Mouse (Mus musculus): ENCODE results near the gene Dscam. TPM values are rescaled to one million over a fixed set of nuclear protein-coding genes. Genes with fewer than 3 reads are reported as not detected.

Dscam gene
- polyA plus RNA-seq, 1 experiment: 0.13 TPM

DNA sequence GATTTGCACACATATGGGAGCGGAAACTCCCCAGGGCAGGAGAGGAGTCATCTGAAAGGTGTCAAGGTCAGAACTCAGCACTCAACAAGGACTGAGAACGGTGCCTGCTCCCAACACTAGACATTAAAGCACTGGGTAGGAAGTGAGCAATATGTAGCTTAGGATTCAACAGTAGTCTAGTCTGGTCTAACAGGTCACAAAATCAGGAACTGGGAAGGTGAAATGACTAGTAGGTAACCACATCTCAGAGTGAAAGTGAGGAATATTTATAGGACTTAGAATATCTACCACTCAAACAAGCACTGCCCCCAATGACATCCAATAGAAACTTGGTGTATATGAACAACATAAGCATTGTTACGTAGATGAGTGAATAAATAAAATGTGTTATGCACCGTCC, 515.0 kb downstream of the Dscam start:
- no peaks in the 10 kb centered on the region; the same call in 1 of the 2 replicates for H3K27me3 ChIP-seq (ENCODE audit: control insufficient read depth, insufficient read depth, low read length, poor library complexity, severe bottlenecking)
- TF ChIP-seq POLR2A (IDR thresholded peaks at IDR 0.05; ENCODE audit: insufficient read depth, low read length) (no peak), EP300 (IDR thresholded peaks at IDR 0.05; ENCODE audit: insufficient read depth, low read depth, low read length) (no peak), CTCF (IDR thresholded peaks at IDR 0.05; ENCODE audit: low read depth, low read length) (no peak)
- H3K9me3 ChIP-seq (replicated peaks; ENCODE audit: control insufficient read depth, insufficient read depth, low read length, poor library complexity, severe bottlenecking): no peaks in the 10 kb centered on the region
- H3K36me3 ChIP-seq (ENCODE audit: control insufficient read depth, insufficient read depth, low read length, poor library complexity, severe bottlenecking): no peaks in the 10 kb centered on the region
- H3K4me3 ChIP-seq (ENCODE audit: low read depth, low read length): no peak overlapping the region
- no peaks in the 10 kb centered on the region for H3K4me1 ChIP-seq (ENCODE audit: control insufficient read depth, insufficient read depth, low read length)
- H3K9ac ChIP-seq (ENCODE audit: low read depth, poor library complexity, severe bottlenecking): no peak overlapping the region
- no peak overlapping the region for H3K27ac ChIP-seq (ENCODE audit: insufficient read depth, low read length)

GRCm38 (mm10) chr16:96654054-96654453, 516.5 kb downstream of the Dscam start:
- H3K36me3 ChIP-seq (ENCODE audit: control insufficient read depth, insufficient read depth, low read length, poor library complexity, severe bottlenecking): no peaks in the 10 kb centered on the region
- no peaks in the 10 kb centered on the region for H3K4me1 ChIP-seq (ENCODE audit: control insufficient read depth, insufficient read depth, low read length)
- H3K4me3 ChIP-seq (ENCODE audit: low read depth, low read length): no peak overlapping the region
- TF ChIP-seq POLR2A (IDR thresholded peaks at IDR 0.05; ENCODE audit: insufficient read depth, low read length) (no peak), EP300 (IDR thresholded peaks at IDR 0.05; ENCODE audit: insufficient read depth, low read depth, low read length) (no peak), CTCF (IDR thresholded peaks at IDR 0.05; ENCODE audit: low read depth, low read length) (no peak)
- H3K9me3 ChIP-seq (replicated peaks; ENCODE audit: control insufficient read depth, insufficient read depth, low read length, poor library complexity, severe bottlenecking): no peaks in the 10 kb centered on the region
- H3K27ac ChIP-seq (ENCODE audit: insufficient read depth, low read length): no peak overlapping the region
- no peak overlapping the region for H3K9ac ChIP-seq (ENCODE audit: low read depth, poor library complexity, severe bottlenecking)
- no peaks in the 10 kb centered on the region; the same call in 1 of the 2 replicates for H3K27me3 ChIP-seq (ENCODE audit: control insufficient read depth, insufficient read depth, low read length, poor library complexity, severe bottlenecking)

DNA sequence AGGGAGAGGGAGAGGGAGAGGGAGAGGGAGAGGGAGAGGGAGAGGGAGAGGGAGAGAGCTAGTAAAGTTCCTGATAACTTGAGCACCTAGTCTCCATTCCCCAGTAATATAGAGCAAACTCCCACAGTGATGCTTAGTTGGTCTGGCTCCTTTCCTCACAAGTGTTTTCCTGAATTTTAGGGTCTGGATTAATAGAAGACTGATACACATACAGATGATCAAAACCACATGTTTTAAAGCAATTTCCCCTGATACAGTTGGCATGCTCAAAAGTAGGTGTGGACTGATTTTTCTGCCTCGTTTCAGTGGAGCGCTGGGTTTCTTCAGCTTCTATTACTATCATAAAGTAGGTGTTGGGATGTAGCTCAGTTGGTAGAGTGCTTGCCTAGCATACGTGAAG, 519.1 kb downstream of the Dscam start:
- Histone ChIP-seq H3K4me3 (ENCODE audit: low read depth, low read length) (no peak overlapping the region), H3K27me3 (ENCODE audit: control insufficient read depth, insufficient read depth, low read length, poor library complexity, severe bottlenecking) (no peaks in the 10 kb centered on the region; the same call in 1 of the 2 replicates), H3K9me3 (replicated peaks; ENCODE audit: control insufficient read depth, insufficient read depth, low read length, poor library complexity, severe bottlenecking) (no peaks in the 10 kb centered on the region), H3K27ac (ENCODE audit: insufficient read depth, low read length) (no peak overlapping the region), H3K4me1 (ENCODE audit: control insufficient read depth, insufficient read depth, low read length) (no peaks in the 10 kb centered on the region), H3K9ac (ENCODE audit: low read depth, poor library complexity, severe bottlenecking) (no peak overlapping the region), H3K36me3 (ENCODE audit: control insufficient read depth, insufficient read depth, low read length, poor library complexity, severe bottlenecking) (no peaks in the 10 kb centered on the region)
- TF ChIP-seq CTCF (IDR thresholded peaks at IDR 0.05; ENCODE audit: low read depth, low read length) (no peak), EP300 (IDR thresholded peaks at IDR 0.05; ENCODE audit: insufficient read depth, low read depth, low read length) (no peak), POLR2A (IDR thresholded peaks at IDR 0.05; ENCODE audit: insufficient read depth, low read length) (no peak)

DNA sequence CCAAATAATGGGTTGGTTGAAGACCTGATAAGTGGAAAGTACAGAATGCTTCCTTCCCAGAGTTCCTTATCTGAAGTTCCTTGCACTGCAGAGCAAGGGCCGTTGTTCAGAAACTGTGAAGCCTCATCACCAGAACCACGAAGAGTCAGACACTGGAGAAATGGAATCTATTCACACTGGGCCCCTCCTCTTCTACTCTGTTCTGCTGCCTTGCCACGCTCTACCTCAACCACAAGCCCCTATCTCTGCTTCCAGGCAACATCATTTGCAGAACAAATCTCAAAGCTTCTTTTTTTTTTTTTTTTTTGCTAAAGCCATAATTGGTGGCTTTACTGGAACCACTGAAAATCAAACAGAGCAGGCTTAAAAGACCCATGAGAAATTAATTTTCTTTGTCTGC, 530.5 kb downstream of the Dscam start:
- Histone ChIP-seq H3K36me3 (ENCODE audit: control insufficient read depth, insufficient read depth, low read length, poor library complexity, severe bottlenecking) (no peaks in the 10 kb centered on the region), H3K4me1 (ENCODE audit: control insufficient read depth, insufficient read depth, low read length) (no peaks in the 10 kb centered on the region), H3K27me3 (ENCODE audit: control insufficient read depth, insufficient read depth, low read length, poor library complexity, severe bottlenecking) (no peaks in the 10 kb centered on the region), H3K4me3 (ENCODE audit: low read depth, low read length) (no peak overlapping the region), H3K9ac (ENCODE audit: low read depth, poor library complexity, severe bottlenecking) (no peak overlapping the region), H3K9me3 (replicated peaks; ENCODE audit: control insufficient read depth, insufficient read depth, low read length, poor library complexity, severe bottlenecking) (0 out of 2 replicates have a peak, but pooled peaks cover 3% of the 10 kb centered on the region), H3K27ac (ENCODE audit: insufficient read depth, low read length) (no peak overlapping the region)
- TF ChIP-seq CTCF (IDR thresholded peaks at IDR 0.05; ENCODE audit: low read depth, low read length): no peak

DNA sequence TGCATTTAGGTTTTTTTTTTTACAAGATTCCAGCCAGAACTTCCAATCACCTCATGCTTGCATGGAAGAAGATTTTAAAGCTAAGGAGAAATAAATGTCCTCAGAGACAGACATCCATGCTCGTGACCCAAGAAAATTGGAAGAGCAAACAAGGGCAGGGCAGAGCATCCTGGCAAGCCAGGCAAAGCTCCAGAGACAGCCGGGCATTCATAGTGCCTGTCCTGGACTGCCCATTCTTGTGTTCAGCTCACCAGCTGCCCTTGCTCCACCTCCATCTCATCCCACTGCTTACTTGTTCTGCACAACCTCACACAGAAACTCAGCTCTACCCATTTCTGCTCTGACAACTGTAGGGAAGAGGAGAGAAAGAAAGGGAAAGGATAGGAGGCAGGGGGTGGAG, 534.6 kb downstream of the Dscam start:
- no peak overlapping the region for H3K27ac ChIP-seq (ENCODE audit: insufficient read depth, low read length)
- no peaks in the 10 kb centered on the region for H3K27me3 ChIP-seq (ENCODE audit: control insufficient read depth, insufficient read depth, low read length, poor library complexity, severe bottlenecking)
- no peaks in the 10 kb centered on the region for H3K36me3 ChIP-seq (ENCODE audit: control insufficient read depth, insufficient read depth, low read length, poor library complexity, severe bottlenecking)
- H3K4me1 ChIP-seq (ENCODE audit: control insufficient read depth, insufficient read depth, low read length): no peaks in the 10 kb centered on the region
- no peak overlapping the region for H3K9ac ChIP-seq (ENCODE audit: low read depth, poor library complexity, severe bottlenecking)
- H3K4me3 ChIP-seq (ENCODE audit: low read depth, low read length): no peak overlapping the region
- TF ChIP-seq CTCF (IDR thresholded peaks at IDR 0.05; ENCODE audit: low read depth, low read length): no peak
- no peak for TF ChIP-seq POLR2A (IDR thresholded peaks at IDR 0.05; ENCODE audit: insufficient read depth, low read length)
- TF ChIP-seq EP300 (IDR thresholded peaks at IDR 0.05; ENCODE audit: insufficient read depth, low read depth, low read length): no peak
- H3K9me3 ChIP-seq (replicated peaks; ENCODE audit: control insufficient read depth, insufficient read depth, low read length, poor library complexity, severe bottlenecking): no peaks in the 10 kb centered on the region

DNA sequence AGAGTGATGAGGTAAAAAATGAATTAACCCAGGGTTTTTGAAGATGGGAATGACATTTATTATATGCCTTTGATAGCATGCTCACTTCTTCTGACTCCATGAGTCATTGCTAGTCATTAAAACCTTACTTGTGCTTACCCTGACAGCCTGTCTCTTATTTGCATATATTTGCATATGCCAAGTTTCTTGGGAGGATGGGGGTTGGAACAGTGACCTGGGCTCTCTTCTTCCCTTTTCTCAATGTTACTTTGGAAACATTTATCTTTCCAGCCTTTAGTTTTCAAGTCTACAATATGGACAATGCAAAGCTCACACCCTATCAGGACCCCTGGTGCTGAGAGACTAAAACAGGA, 535.8 kb downstream of the Dscam start:
- Histone ChIP-seq H3K27me3 (ENCODE audit: control insufficient read depth, insufficient read depth, low read length, poor library complexity, severe bottlenecking) (no peaks in the 10 kb centered on the region), H3K4me3 (ENCODE audit: low read depth, low read length) (no peak overlapping the region), H3K9me3 (replicated peaks; ENCODE audit: control insufficient read depth, insufficient read depth, low read length, poor library complexity, severe bottlenecking) (no peaks in the 10 kb centered on the region), H3K4me1 (ENCODE audit: control insufficient read depth, insufficient read depth, low read length) (no peaks in the 10 kb centered on the region), H3K27ac (ENCODE audit: insufficient read depth, low read length) (no peak overlapping the region), H3K36me3 (ENCODE audit: control insufficient read depth, insufficient read depth, low read length, poor library complexity, severe bottlenecking) (no peaks in the 10 kb centered on the region), H3K9ac (ENCODE audit: low read depth, poor library complexity, severe bottlenecking) (no peak overlapping the region)
- TF ChIP-seq CTCF (IDR thresholded peaks at IDR 0.05; ENCODE audit: low read depth, low read length) (no peak), POLR2A (IDR thresholded peaks at IDR 0.05; ENCODE audit: insufficient read depth, low read length) (no peak), EP300 (IDR thresholded peaks at IDR 0.05; ENCODE audit: insufficient read depth, low read depth, low read length) (no peak)
